Mouse (Mus musculus): ENCODE measurements at regions not wholly inside any gene's neighbourhood (a gene's known extent, or its start where the extent isn't known, plus 50 kb on each side); places are given as distances from the start of the nearest gene placed in this dataset.

DNA sequence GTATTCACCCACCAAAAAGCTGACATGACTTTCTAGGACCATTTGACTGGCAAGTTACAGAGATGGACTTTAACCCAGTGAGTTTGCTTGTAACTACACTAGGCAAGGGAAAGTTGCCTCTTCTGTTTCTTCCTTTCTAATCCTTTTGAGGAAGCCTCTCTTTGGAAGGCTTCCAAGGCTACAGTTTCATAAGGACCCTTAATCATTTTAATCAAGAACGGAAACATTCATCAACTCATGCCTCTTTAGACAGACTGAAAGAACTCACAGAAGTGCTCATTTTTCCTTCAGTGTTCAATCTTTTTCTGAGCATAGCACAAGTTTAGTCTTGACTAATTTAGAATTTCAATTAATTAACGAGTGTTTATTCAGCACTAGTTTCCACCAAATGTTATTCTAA, 84.2 kb downstream of the Ddx1 start:
- no peaks in the 10 kb centered on the region for H3K9me3 ChIP-seq (replicated peaks)
- ATAC-seq (replicated peaks; ENCODE audit: insufficient number of reproducible peaks, insufficient read depth, low FRiP score, low read depth): no peak
- 56% methylated on average over 2 of the region's 2 CpGs for WGBS
- no peak overlapping the region for H3K27ac ChIP-seq
- H3K9ac ChIP-seq: no peak overlapping the region
- no peak overlapping the region for H3K4me3 ChIP-seq
- no peaks in the 10 kb centered on the region for H3K4me1 ChIP-seq (replicated peaks)
- H3K4me2 ChIP-seq: no peak overlapping the region
- no peaks in the 10 kb centered on the region for H3K27me3 ChIP-seq
- H3K36me3 ChIP-seq: no peaks in the 10 kb centered on the region

DNA sequence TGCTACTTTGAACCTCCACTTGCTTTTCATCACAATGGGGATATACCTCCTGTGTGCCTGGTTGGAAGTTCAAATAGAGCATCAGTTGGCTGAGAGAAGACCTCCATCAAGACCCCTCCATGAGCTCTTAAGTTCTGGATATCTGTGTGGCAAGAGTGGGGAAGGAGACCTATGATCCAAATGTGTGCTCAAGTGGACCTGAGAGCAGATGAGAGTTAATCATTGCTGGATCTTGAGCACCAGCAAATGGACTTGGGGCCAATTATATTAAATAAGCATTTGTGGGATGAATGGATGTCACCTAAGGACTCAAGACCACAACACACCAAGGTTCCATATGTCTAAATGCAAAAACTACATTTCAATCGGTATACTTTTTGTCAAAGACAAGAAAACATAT, 88.0 kb downstream of the Ddx1 start:
- Histone ChIP-seq H3K4me3 (no peak overlapping the region), H3K9me3 (replicated peaks) (no peaks in the 10 kb centered on the region), H3K4me1 (replicated peaks) (no peaks in the 10 kb centered on the region), H3K27ac (no peak overlapping the region), H3K4me2 (no peak overlapping the region), H3K9ac (no peak overlapping the region), H3K36me3 (no peaks in the 10 kb centered on the region), H3K27me3 (no peaks in the 10 kb centered on the region)
- ATAC-seq (replicated peaks; ENCODE audit: insufficient number of reproducible peaks, insufficient read depth, low FRiP score, low read depth): no peak
- 71% methylated on average over 1 of the region's 1 CpGs for WGBS

GRCm38 (mm10) chr12:13159346-13160055, 89.5 kb downstream of the Ddx1 start:
- no peak overlapping the region for H3K27ac ChIP-seq
- H3K9me3 ChIP-seq (replicated peaks): no peaks in the 10 kb centered on the region
- ATAC-seq (replicated peaks; ENCODE audit: insufficient number of reproducible peaks, insufficient read depth, low FRiP score, low read depth): no peak
- H3K4me3 ChIP-seq: no peak overlapping the region
- H3K36me3 ChIP-seq: no peaks in the 10 kb centered on the region
- H3K4me2 ChIP-seq: no peak overlapping the region
- H3K9ac ChIP-seq: no peak overlapping the region
- no peaks in the 10 kb centered on the region for H3K27me3 ChIP-seq
- no peaks in the 10 kb centered on the region for H3K4me1 ChIP-seq (replicated peaks)

GRCm38 (mm10) chr12:13157666-13158381, 91.2 kb downstream of the Ddx1 start:
- no peak for ATAC-seq (replicated peaks; ENCODE audit: insufficient number of reproducible peaks, insufficient read depth, low FRiP score, low read depth)
- Histone ChIP-seq H3K27ac (no peak overlapping the region), H3K27me3 (no peaks in the 10 kb centered on the region), H3K4me2 (no peak overlapping the region), H3K36me3 (no peaks in the 10 kb centered on the region), H3K9me3 (replicated peaks) (no peaks in the 10 kb centered on the region), H3K9ac (no peak overlapping the region), H3K4me1 (replicated peaks) (no peaks in the 10 kb centered on the region), H3K4me3 (no peak overlapping the region)
- 74% methylated on average over 7 of the region's 7 CpGs for WGBS

GRCm38 (mm10) chr12:13157089-13157488, 91.9 kb downstream of the Ddx1 start:
- Histone ChIP-seq H3K4me2 (no peak overlapping the region), H3K27ac (no peak overlapping the region), H3K9me3 (replicated peaks) (no peaks in the 10 kb centered on the region), H3K9ac (no peak overlapping the region), H3K36me3 (no peaks in the 10 kb centered on the region), H3K4me3 (no peak overlapping the region), H3K4me1 (replicated peaks) (no peaks in the 10 kb centered on the region), H3K27me3 (no peaks in the 10 kb centered on the region)
- no peak for ATAC-seq (replicated peaks; ENCODE audit: insufficient number of reproducible peaks, insufficient read depth, low FRiP score, low read depth)
- WGBS: 56% methylated on average over 10 of the region's 10 CpGs

DNA sequence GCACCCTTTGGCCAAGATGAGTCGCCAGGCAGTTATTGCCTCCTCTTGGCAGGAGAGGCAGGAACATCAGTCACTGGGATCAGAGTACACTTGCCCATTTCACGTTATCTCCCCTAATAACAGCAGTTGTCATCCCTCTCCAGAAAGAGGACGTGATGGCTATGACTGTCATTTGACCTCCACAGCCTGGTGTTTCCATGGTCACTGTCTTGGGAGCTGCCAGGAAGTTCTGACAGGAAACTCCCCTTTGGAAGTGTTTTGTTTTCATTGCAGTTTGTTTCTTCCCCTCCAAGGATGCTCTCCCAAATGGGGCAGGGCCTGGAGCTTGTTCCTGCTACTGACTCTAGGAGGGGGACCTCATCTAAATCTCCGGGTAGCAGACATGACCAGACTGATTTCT, 98.3 kb downstream of the Ddx1 start:
- Histone ChIP-seq H3K4me1 (replicated peaks) (0 out of 2 replicates have a peak, but pooled peaks cover 4% of the 10 kb centered on the region), H3K27me3 (no peaks in the 10 kb centered on the region), H3K9ac (no peak overlapping the region), H3K36me3 (no peaks in the 10 kb centered on the region), H3K9me3 (replicated peaks) (no peaks in the 10 kb centered on the region), H3K4me3 (no peak overlapping the region), H3K4me2 (no peak overlapping the region), H3K27ac (no peak overlapping the region)
- 32% methylated on average over 4 of the region's 4 CpGs for WGBS
- no peak for ATAC-seq (replicated peaks; ENCODE audit: insufficient number of reproducible peaks, insufficient read depth, low FRiP score, low read depth)

DNA sequence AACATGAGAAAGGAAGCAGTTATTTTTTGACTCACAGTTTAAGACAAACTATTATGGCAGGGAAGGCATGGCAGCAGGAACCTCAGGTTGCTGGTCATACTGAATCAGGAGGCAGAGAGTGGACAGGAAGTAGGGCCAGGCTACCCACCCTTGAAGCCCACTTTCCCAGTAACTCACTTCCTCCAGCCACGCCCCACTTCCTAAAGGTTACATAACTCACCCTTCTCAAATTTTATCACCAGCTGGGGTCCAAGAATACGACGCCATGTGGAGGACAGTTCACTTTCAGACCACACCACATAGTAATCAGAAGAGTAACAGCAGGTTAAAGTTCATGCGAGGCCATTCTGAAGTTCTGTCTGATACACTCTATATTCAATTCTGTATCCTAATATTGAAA, 101.8 kb downstream of the Ddx1 start:
- ATAC-seq (replicated peaks; ENCODE audit: insufficient number of reproducible peaks, insufficient read depth, low FRiP score, low read depth): no peak
- H3K27ac ChIP-seq: no peak overlapping the region
- no peaks in the 10 kb centered on the region for H3K9me3 ChIP-seq (replicated peaks)
- H3K36me3 ChIP-seq: no peaks in the 10 kb centered on the region
- H3K4me3 ChIP-seq: no peak overlapping the region
- peaks cover 17% of the 10 kb centered on the region for H3K4me1 ChIP-seq (replicated peaks)
- H3K9ac ChIP-seq: no peak overlapping the region
- no peaks in the 10 kb centered on the region for H3K27me3 ChIP-seq
- 74% methylated on average over 4 of the region's 4 CpGs for WGBS
- H3K4me2 ChIP-seq: no peak overlapping the region

DNA sequence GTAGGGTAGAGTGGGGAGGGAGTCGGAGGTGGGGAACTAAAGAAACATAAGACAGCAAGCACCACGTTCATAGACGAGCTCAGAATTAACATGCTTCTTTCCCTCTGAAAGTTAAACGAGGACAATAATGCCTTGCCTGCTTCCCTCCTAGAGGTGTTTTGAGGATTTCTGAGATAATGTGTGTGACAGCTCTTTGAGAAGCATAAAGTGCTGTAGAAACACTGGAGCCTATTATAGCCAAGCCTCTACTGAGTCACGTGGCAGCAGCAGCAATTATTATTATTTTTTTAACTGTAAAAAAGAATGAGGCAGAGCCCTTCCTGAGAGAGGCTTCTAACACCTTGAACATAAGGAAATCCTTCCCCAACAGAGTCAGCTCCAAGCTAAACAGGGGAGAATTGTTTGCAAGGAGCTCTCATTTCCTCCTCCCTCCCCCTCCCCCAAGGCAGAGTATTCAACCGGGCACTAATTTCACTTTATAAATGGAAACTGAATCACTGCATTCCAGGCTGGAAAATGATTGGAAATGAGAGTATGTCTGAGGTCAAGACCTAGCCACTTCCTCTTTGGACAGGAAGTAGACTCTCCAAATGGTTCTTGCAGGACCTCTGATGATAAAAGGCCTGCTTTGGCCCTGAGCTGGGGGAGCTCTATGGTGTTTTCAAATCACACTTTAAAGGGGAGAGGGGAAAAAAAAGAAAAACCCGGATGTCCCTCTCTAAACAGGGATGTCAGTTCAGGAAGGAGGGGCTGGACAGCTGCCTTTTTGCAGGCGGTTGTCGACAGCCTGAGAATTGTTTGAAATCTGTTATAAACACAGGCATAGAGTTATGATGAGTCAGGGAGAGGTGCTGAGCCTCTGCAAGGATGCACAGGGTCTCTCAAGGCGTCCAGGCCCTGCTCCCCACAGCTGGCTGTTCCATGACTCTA, 103.6 kb downstream of the Ddx1 start:
- Histone ChIP-seq H3K27me3 (no peaks in the 10 kb centered on the region), H3K36me3 (no peaks in the 10 kb centered on the region), H3K27ac (peak overlapping the region; percentile 52), H3K4me3 (no peak overlapping the region), H3K9me3 (replicated peaks) (no peaks in the 10 kb centered on the region), H3K4me1 (replicated peaks) (peaks cover 14% of the 10 kb centered on the region), H3K4me2 (no peak overlapping the region), H3K9ac (no peak overlapping the region)
- peak; percentile 80 for ATAC-seq (replicated peaks; ENCODE audit: insufficient number of reproducible peaks, insufficient read depth, low FRiP score, low read depth)
- WGBS: 32% methylated on average over 10 of the region's 10 CpGs

DNA sequence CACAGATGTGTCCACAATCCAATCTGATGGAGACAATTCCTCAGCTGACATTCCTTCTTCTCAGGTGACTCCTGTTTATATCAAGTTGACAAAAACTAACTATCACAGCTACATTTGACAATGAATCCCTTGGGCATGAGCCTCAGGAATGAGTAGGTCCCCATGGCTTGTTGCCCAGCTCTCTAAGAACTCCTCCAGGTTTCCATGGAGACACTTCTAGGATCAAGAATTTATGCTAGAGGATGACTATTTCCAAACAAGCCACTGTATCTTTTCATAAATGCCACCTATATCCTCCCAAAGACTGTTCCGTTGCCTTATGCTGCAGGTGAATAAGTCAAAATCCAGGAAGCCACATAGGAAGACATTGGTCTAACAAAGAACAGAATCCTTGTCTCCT, 104.3 kb downstream of the Ddx1 start:
- Histone ChIP-seq H3K4me2 (no peak overlapping the region), H3K4me3 (no peak overlapping the region), H3K9ac (no peak overlapping the region), H3K4me1 (replicated peaks) (peaks cover 14% of the 10 kb centered on the region), H3K9me3 (replicated peaks) (no peaks in the 10 kb centered on the region), H3K27me3 (no peaks in the 10 kb centered on the region), H3K27ac (peak overlapping the region; percentile 52), H3K36me3 (no peaks in the 10 kb centered on the region)
- WGBS: 73% methylated on average over 1 of the region's 1 CpGs
- ATAC-seq (replicated peaks; ENCODE audit: insufficient number of reproducible peaks, insufficient read depth, low FRiP score, low read depth): no peak

DNA sequence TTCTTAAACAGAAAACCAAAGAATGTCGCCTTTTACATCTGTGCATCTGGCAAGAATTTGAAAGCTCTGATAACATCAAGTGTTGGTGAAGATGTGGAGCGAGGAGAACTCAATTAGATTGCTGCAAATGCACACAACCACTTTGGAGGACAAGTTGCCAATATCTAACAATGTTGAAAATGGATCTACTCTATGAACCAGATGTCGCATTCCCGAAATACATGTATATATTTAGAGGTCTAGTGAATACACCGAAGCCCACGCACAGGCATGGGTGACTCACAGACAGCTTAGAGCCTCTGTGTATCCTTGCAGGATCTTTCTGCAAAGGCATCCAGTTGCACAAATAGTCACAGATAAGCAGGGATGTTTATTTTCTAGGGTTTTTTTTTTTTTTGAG, 108.4 kb downstream of the Ddx1 start:
- Histone ChIP-seq H3K27me3 (no peaks in the 10 kb centered on the region), H3K36me3 (no peaks in the 10 kb centered on the region), H3K4me1 (replicated peaks) (peaks cover 12% of the 10 kb centered on the region), H3K4me2 (no peak overlapping the region), H3K27ac (no peak overlapping the region), H3K9ac (no peak overlapping the region), H3K9me3 (replicated peaks) (no peaks in the 10 kb centered on the region), H3K4me3 (no peak overlapping the region)
- 60% methylated on average over 6 of the region's 6 CpGs for whole genome bisulfite sequencing
- no peak for ATAC-seq (replicated peaks; ENCODE audit: insufficient number of reproducible peaks, insufficient read depth, low FRiP score, low read depth)

- ATAC-seq (replicated peaks; ENCODE audit: insufficient number of reproducible peaks, insufficient read depth, low FRiP score, low read depth): no peak
- no peak overlapping the region for H3K27ac ChIP-seq
- 60% methylated on average over 5 of the region's 5 CpGs for WGBS
- H3K36me3 ChIP-seq: no peaks in the 10 kb centered on the region
- H3K4me1 ChIP-seq (replicated peaks): 0 out of 2 replicates have a peak, but pooled peaks cover 2% of the 10 kb centered on the region
- no peaks in the 10 kb centered on the region for H3K9me3 ChIP-seq (replicated peaks)
- no peak overlapping the region for H3K4me2 ChIP-seq
- no peaks in the 10 kb centered on the region for H3K27me3 ChIP-seq
- H3K9ac ChIP-seq: no peak overlapping the region
- no peak overlapping the region for H3K4me3 ChIP-seq
Measured at GRCm38 (mm10) chr12:13139189-13139588, 109.8 kb downstream of the Ddx1 start.
